Mouse (Mus musculus): ENCODE data around the gene Oxnad1. TPM values are rescaled to one million over a fixed set of nuclear protein-coding genes. Genes with fewer than 3 reads are reported as not detected.
"Not testable (repeated sequence)": the region's sequence is repeated elsewhere in the genome, so short reads cannot be mapped to it uniquely, and the experiment has no call there.

Gene Oxnad1
- polyA plus RNA-seq, 1 experiment from 2014 or later, result 29.0 TPM

GRCm38 (mm10) chr14:32097691-32098090 is 12.5 kb downstream of the Oxnad1 start:
- ATAC-seq, result no peak
- no peaks in the 10 kb centered on the region for H3K4me1 ChIP-seq (ENCODE audit: control insufficient read depth, insufficient read depth, low read depth, low read length)
- H3K9me3 ChIP-seq (ENCODE audit: control insufficient read depth, low read length), result no peaks in the 10 kb centered on the region
- WGBS, result 96% methylated on average over 7 of the region's 7 CpGs
- no peak overlapping the region for H3K4me3 ChIP-seq (ENCODE audit: low read length)
- no peak overlapping the region for H3K4me2 ChIP-seq (ENCODE audit: low read length)
- H3K27me3 ChIP-seq (replicated peaks; ENCODE audit: control insufficient read depth, insufficient read depth, low read length), result no peaks in the 10 kb centered on the region
- H3K27ac ChIP-seq (ENCODE audit: low read depth, low read length), result no peak overlapping the region
- no peak overlapping the region for H3K9ac ChIP-seq (ENCODE audit: low read depth, low read length)
- peaks cover 44% of the 10 kb centered on the region for H3K36me3 ChIP-seq (ENCODE audit: control insufficient read depth, insufficient read depth, low read length)

GRCm38 (mm10) chr14:32098951-32099350 is 13.8 kb downstream of the Oxnad1 start:
- 98% methylated on average over 3 of the region's 3 CpGs for WGBS
- ATAC-seq, result no peak

GRCm38 (mm10) chr14:32103556-32103955 is 18.4 kb downstream of the Oxnad1 start:
- no peak overlapping the region for H3K4me2 ChIP-seq (ENCODE audit: low read length)
- no peaks in the 10 kb centered on the region for H3K4me1 ChIP-seq (ENCODE audit: control insufficient read depth, insufficient read depth, low read depth, low read length)
- H3K36me3 ChIP-seq (ENCODE audit: control insufficient read depth, insufficient read depth, low read length), result peaks cover 22% of the 10 kb centered on the region
- WGBS, result 92% methylated on average over 4 of the region's 4 CpGs
- no peak overlapping the region for H3K9ac ChIP-seq (ENCODE audit: low read depth, low read length)
- no peaks in the 10 kb centered on the region for H3K27me3 ChIP-seq (replicated peaks; ENCODE audit: control insufficient read depth, insufficient read depth, low read length)
- no peak overlapping the region for H3K4me3 ChIP-seq (ENCODE audit: low read length)
- no peaks in the 10 kb centered on the region for H3K9me3 ChIP-seq (ENCODE audit: control insufficient read depth, low read length)
- ATAC-seq, result no peak
- H3K27ac ChIP-seq (ENCODE audit: low read depth, low read length), result no peak overlapping the region

More at GRCm38 (mm10) chr14:32098951-32099350, 13.8 kb downstream of the Oxnad1 start:
- no peak overlapping the region for H3K4me2 ChIP-seq (ENCODE audit: low read length)
- H3K9me3 ChIP-seq (ENCODE audit: control insufficient read depth, low read length), result no peaks in the 10 kb centered on the region
- peaks cover 38% of the 10 kb centered on the region for H3K36me3 ChIP-seq (ENCODE audit: control insufficient read depth, insufficient read depth, low read length)
- no peaks in the 10 kb centered on the region for H3K4me1 ChIP-seq (ENCODE audit: control insufficient read depth, insufficient read depth, low read depth, low read length)
- no peak overlapping the region for H3K4me3 ChIP-seq (ENCODE audit: low read length)
- H3K27me3 ChIP-seq (replicated peaks; ENCODE audit: control insufficient read depth, insufficient read depth, low read length), result no peaks in the 10 kb centered on the region
- H3K9ac ChIP-seq (ENCODE audit: low read depth, low read length), result no peak overlapping the region
- H3K27ac ChIP-seq (ENCODE audit: low read depth, low read length), result no peak overlapping the region

GRCm38 (mm10) chr14:32105663-32106062 is 20.5 kb downstream of the Oxnad1 start:
- Histone ChIP-seq H3K27ac (ENCODE audit: low read depth, low read length) (no peak overlapping the region), H3K9me3 (ENCODE audit: control insufficient read depth, low read length) (no peaks in the 10 kb centered on the region), H3K9ac (ENCODE audit: low read depth, low read length) (no peak overlapping the region), H3K4me1 (ENCODE audit: control insufficient read depth, insufficient read depth, low read depth, low read length) (no peaks in the 10 kb centered on the region), H3K27me3 (replicated peaks; ENCODE audit: control insufficient read depth, insufficient read depth, low read length) (no peaks in the 10 kb centered on the region), H3K4me3 (ENCODE audit: low read length) (no peak overlapping the region), H3K4me2 (ENCODE audit: low read length) (no peak overlapping the region), H3K36me3 (ENCODE audit: control insufficient read depth, insufficient read depth, low read length) (peaks cover 4% of the 10 kb centered on the region; the same call in 1 of the 2 replicates)
- no peak for ATAC-seq
- 62% methylated on average over 7 of the region's 7 CpGs for WGBS

- Histone ChIP-seq H3K4me3 (ENCODE audit: low read length) (no peak overlapping the region), H3K9me3 (ENCODE audit: control insufficient read depth, low read length) (no peaks in the 10 kb centered on the region), H3K4me1 (ENCODE audit: control insufficient read depth, insufficient read depth, low read depth, low read length) (no peaks in the 10 kb centered on the region), H3K36me3 (ENCODE audit: control insufficient read depth, insufficient read depth, low read length) (no peaks in the 10 kb centered on the region; the same call in 1 of the 2 replicates), H3K27ac (ENCODE audit: low read depth, low read length) (no peak overlapping the region), H3K9ac (ENCODE audit: low read depth, low read length) (no peak overlapping the region), H3K27me3 (replicated peaks; ENCODE audit: control insufficient read depth, insufficient read depth, low read length) (no peaks in the 10 kb centered on the region), H3K4me2 (ENCODE audit: low read length) (no peak overlapping the region)
- no peak for ATAC-seq
- 85% methylated on average over 4 of the region's 4 CpGs for WGBS
Observed at GRCm38 (mm10) chr14:32106911-32107310, 21.7 kb downstream of the Oxnad1 start.

- not testable (repeated sequence) for H3K4me2 ChIP-seq (ENCODE audit: low read length); H3K27ac ChIP-seq (ENCODE audit: low read depth, low read length); H3K27me3 ChIP-seq (replicated peaks; ENCODE audit: control insufficient read depth, insufficient read depth, low read length); ATAC-seq; H3K9ac ChIP-seq (ENCODE audit: low read depth, low read length); H3K9me3 ChIP-seq (ENCODE audit: control insufficient read depth, low read length); H3K36me3 ChIP-seq (ENCODE audit: control insufficient read depth, insufficient read depth, low read length); H3K4me1 ChIP-seq (ENCODE audit: control insufficient read depth, insufficient read depth, low read depth, low read length); H3K4me3 ChIP-seq (ENCODE audit: low read length)
- 93% methylated on average over 10 of the region's 10 CpGs for WGBS
Observed at GRCm38 (mm10) chr14:32112124-32112523, 26.9 kb downstream of the Oxnad1 start.

GRCm38 (mm10) chr14:32120940-32121919 is 36.1 kb downstream of the Oxnad1 start:
- H3K27me3 ChIP-seq (replicated peaks; ENCODE audit: control insufficient read depth, insufficient read depth, low read length), result no peaks in the 10 kb centered on the region
- H3K27ac ChIP-seq (ENCODE audit: low read depth, low read length), result no peak overlapping the region
- H3K9me3 ChIP-seq (ENCODE audit: control insufficient read depth, low read length), result no peaks in the 10 kb centered on the region
- no peak overlapping the region for H3K4me3 ChIP-seq (ENCODE audit: low read length)
- H3K4me2 ChIP-seq (ENCODE audit: low read length), result no peak overlapping the region
- no peaks in the 10 kb centered on the region for H3K36me3 ChIP-seq (ENCODE audit: control insufficient read depth, insufficient read depth, low read length)
- H3K4me1 ChIP-seq (ENCODE audit: control insufficient read depth, insufficient read depth, low read depth, low read length), result no peaks in the 10 kb centered on the region
- WGBS, result 75% methylated on average over 11 of the region's 11 CpGs
- no peak for ATAC-seq
- H3K9ac ChIP-seq (ENCODE audit: low read depth, low read length), result no peak overlapping the region

- Histone ChIP-seq H3K4me1 (ENCODE audit: control insufficient read depth, insufficient read depth, low read depth, low read length) (no peaks in the 10 kb centered on the region), H3K27me3 (replicated peaks; ENCODE audit: control insufficient read depth, insufficient read depth, low read length) (no peaks in the 10 kb centered on the region), H3K9me3 (ENCODE audit: control insufficient read depth, low read length) (no peaks in the 10 kb centered on the region), H3K36me3 (ENCODE audit: control insufficient read depth, insufficient read depth, low read length) (no peaks in the 10 kb centered on the region), H3K4me3 (ENCODE audit: low read length) (no peak overlapping the region), H3K9ac (ENCODE audit: low read depth, low read length) (no peak overlapping the region), H3K27ac (ENCODE audit: low read depth, low read length) (no peak overlapping the region), H3K4me2 (ENCODE audit: low read length) (no peak overlapping the region)
- no peak for ATAC-seq
- WGBS, result 46% methylated on average over 2 of the region's 2 CpGs
Observed at GRCm38 (mm10) chr14:32121920-32122315, 36.7 kb downstream of the Oxnad1 start.

GRCm38 (mm10) chr14:32124261-32124660 is 39.1 kb downstream of the Oxnad1 start:
- WGBS, result 63% methylated on average over 3 of the region's 3 CpGs
- H3K4me3 ChIP-seq (ENCODE audit: low read length), result no peak overlapping the region
- H3K9ac ChIP-seq (ENCODE audit: low read depth, low read length), result no peak overlapping the region
- no peak for ATAC-seq
- H3K27me3 ChIP-seq (replicated peaks; ENCODE audit: control insufficient read depth, insufficient read depth, low read length), result no peaks in the 10 kb centered on the region
- no peaks in the 10 kb centered on the region for H3K36me3 ChIP-seq (ENCODE audit: control insufficient read depth, insufficient read depth, low read length)
- no peak overlapping the region for H3K27ac ChIP-seq (ENCODE audit: low read depth, low read length)
- no peak overlapping the region for H3K4me2 ChIP-seq (ENCODE audit: low read length)
- H3K9me3 ChIP-seq (ENCODE audit: control insufficient read depth, low read length), result no peaks in the 10 kb centered on the region
- H3K4me1 ChIP-seq (ENCODE audit: control insufficient read depth, insufficient read depth, low read depth, low read length), result no peaks in the 10 kb centered on the region

Measured in hindbrain, embryonic 16.5 days (tissue).